ENCODE assay signal across 8 mouse cellular contexts in the genomic region with DNA sequence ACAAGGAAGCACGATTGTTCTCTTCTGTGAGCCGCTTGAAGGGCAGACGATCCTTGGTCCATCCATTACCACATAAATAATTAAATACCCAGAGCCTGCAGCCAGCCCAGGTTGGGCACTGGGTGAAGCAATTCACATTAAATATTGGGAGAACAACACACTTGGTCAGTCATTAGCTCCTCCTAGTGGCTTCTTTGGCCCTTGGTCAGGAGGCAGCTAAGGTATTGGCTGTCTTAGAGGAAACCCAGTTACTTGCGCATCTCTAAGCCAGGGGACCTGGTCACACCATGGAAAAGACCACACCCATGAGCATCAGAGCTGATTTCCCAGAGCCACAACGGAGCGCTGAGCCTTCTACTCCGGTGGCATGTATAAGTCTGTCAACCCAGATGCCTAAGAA.
A peak's percentile ranks its signal among the peaks of the same experiment; 100 is the strongest.
DNase-seq lines count a peak whose midpoint lies in the region; ATAC-seq lines count a peak whose summit lies in the region.

No protein-coding gene starts in this region.

- no peaks in the 10 kb centered on the region for H3K9me3 ChIP-seq in forebrain, embryonic 10.5 days
- H3K9me3 ChIP-seq in forebrain, embryonic 15.5 days, result no peaks in the 10 kb centered on the region
- H3K9me3 ChIP-seq in midbrain, embryonic 12.5 days, result no peaks in the 10 kb centered on the region

- peak; percentile 33 for DNase-seq in forebrain, embryonic 10.5 days (ENCODE audit: extremely low spot score, low spot score)
- peak; percentile 24 for DNase-seq in MN1 (ENCODE audit: low spot score)
- peak; percentile 64 for DNase-seq in embryo, embryonic 11 days
- peak; percentile 54 for DNase-seq in kidney, adult 9 months
- DNase-seq in right cerebral cortex, adult 18-20 months, result no peak
- DNase-seq in layer of hippocampus, adult 8-10 months (ENCODE audit: low spot score in 2 of 2), result no peak

- ATAC-seq in forebrain, embryonic 15.5 days (replicated peaks), result no peak
- 0 out of 2 replicates have a peak, but pooled peaks have one; percentile 12 for ATAC-seq in midbrain, embryonic 12.5 days (ENCODE audit: low FRiP score, low read depth)

- WGBS in forebrain, embryonic 10.5 days, result 54% methylated on average over 7 of the region's 7 CpGs
- WGBS in forebrain, embryonic 15.5 days, result 44% methylated on average over 7 of the region's 7 CpGs
- 42% methylated on average over 7 of the region's 7 CpGs for WGBS in midbrain, embryonic 12.5 days

- peaks cover 27% of the 10 kb centered on the region for H3K27me3 ChIP-seq in forebrain, embryonic 10.5 days (ENCODE audit: poor library complexity, severe bottlenecking)
- no peaks in the 10 kb centered on the region for H3K27me3 ChIP-seq in forebrain, embryonic 15.5 days
- peaks cover 6% of the 10 kb centered on the region; the same call in 1 of the 2 replicates for H3K27me3 ChIP-seq in midbrain, embryonic 12.5 days

- no peak overlapping the region for H3K4me2 ChIP-seq in forebrain, embryonic 15.5 days (replicated peaks)
- H3K4me2 ChIP-seq in midbrain, embryonic 12.5 days (replicated peaks), result no peak overlapping the region

- H3K4me1 ChIP-seq in forebrain, embryonic 10.5 days, result peaks cover 35% of the 10 kb centered on the region
- peaks cover 10% of the 10 kb centered on the region for H3K4me1 ChIP-seq in forebrain, embryonic 15.5 days
- peaks cover 25% of the 10 kb centered on the region for H3K4me1 ChIP-seq in midbrain, embryonic 12.5 days

- H3K36me3 ChIP-seq in forebrain, embryonic 10.5 days (replicated peaks), result no peaks in the 10 kb centered on the region
- no peaks in the 10 kb centered on the region for H3K36me3 ChIP-seq in forebrain, embryonic 15.5 days
- H3K36me3 ChIP-seq in midbrain, embryonic 12.5 days, result no peaks in the 10 kb centered on the region

- H3K27ac ChIP-seq in forebrain, embryonic 10.5 days, result 0 out of 2 replicates have a peak overlapping the region, but pooled peaks have one; percentile 1
- no peak overlapping the region for H3K27ac ChIP-seq in forebrain, embryonic 15.5 days (replicated peaks)
- no peak overlapping the region for H3K27ac ChIP-seq in midbrain, embryonic 12.5 days (replicated peaks)

- no peak overlapping the region for H3K9ac ChIP-seq in forebrain, embryonic 15.5 days (replicated peaks)
- no peak overlapping the region for H3K9ac ChIP-seq in midbrain, embryonic 12.5 days (replicated peaks)

- H3K4me3 ChIP-seq in forebrain, embryonic 10.5 days, result no peak overlapping the region
- H3K4me3 ChIP-seq in forebrain, embryonic 15.5 days, result no peak overlapping the region
- no peak overlapping the region for H3K4me3 ChIP-seq in midbrain, embryonic 12.5 days

Comparison
In these comparisons a context has a peak if more than half of its experiments do, and no peak if none do; other contexts are left out.
1. DNase-seq: peak in forebrain, embryonic 10.5 days (single experiment), MN1 (single experiment), embryo, embryonic 11 days (single experiment) and kidney, adult 9 months (single experiment); none in right cerebral cortex, adult 18-20 months (single experiment) and layer of hippocampus, adult 8-10 months (0 of 2).